Mouse (Mus musculus) kidney, embryonic 14.5 days (tissue): ENCODE results near the gene Aire. TPM values are rescaled to one million over a fixed set of nuclear protein-coding genes. Genes with fewer than 3 reads are reported as not detected.

Source experiments
- ATAC-seq: fragments of 200-750 bp; cut with Nextera tagmentation; 2 replicates; pipeline ENCODE4 v1.8.0; 2017; ENCODE audit warnings: moderate number of reproducible peaks, mild to moderate bottlenecking, moderate TSS enrichment, moderate library complexity; ENCODE audit not compliant: low FRiP score, low TSS enrichment
- H3K27ac ChIP-seq: fragments of 300-500 bp; sonication (generic); 2 replicates; pipeline ENCODE4 v1.5.1; 2014; ENCODE audit warnings: low read depth, mild to moderate bottlenecking, low read length, moderate library complexity, mixed read lengths
- H3K27me3 ChIP-seq: fragments of 300-500 bp; sonication (generic); 2 replicates; pipeline ENCODE4 v1.6.1; 2014; ENCODE audit warnings: mild to moderate bottlenecking, low read length; ENCODE audit not compliant: control insufficient read depth, insufficient read depth
- H3K36me3 ChIP-seq: fragments of 300-500 bp; sonication (generic); 2 replicates; pipeline ENCODE4 v1.6.1; 2014; ENCODE audit warnings: low read length, mixed read lengths; ENCODE audit not compliant: control insufficient read depth, insufficient read depth
- H3K4me1 ChIP-seq: fragments of 300-500 bp; sonication (generic); 2 replicates; pipeline ENCODE4 v1.6.1; 2014; ENCODE audit warnings: low read length, mixed read lengths; ENCODE audit not compliant: control insufficient read depth, insufficient read depth
- H3K4me2 ChIP-seq: fragments of 300-500 bp; sonication (generic); replicated peaks from 2 replicates; pipeline ENCODE4 v1.6.1; 2014; ENCODE audit warnings: low read depth, mild to moderate bottlenecking, low read length
- H3K4me3 ChIP-seq: fragments of 300-500 bp; sonication (generic); 2 replicates; pipeline ENCODE4 v1.5.1; 2014; ENCODE audit warnings: mild to moderate bottlenecking, low read length
- H3K9ac ChIP-seq: fragments of 300-500 bp; sonication (generic); 2 replicates; pipeline ENCODE4 v1.6.1; 2014; ENCODE audit warnings: low read depth, mild to moderate bottlenecking, low read length, moderate library complexity
- H3K9me3 ChIP-seq: fragments of 300-500 bp; sonication (generic); 2 replicates; pipeline ENCODE4 v1.6.1; 2016; ENCODE audit warnings: low read length; ENCODE audit not compliant: control insufficient read depth
- WGBS: fragments of 180-500 bp; shearing (Covaris S2); extraction: QIAGEN DNeasy Blood & Tissue Kit; methylation state at CpG from one replicate; pipeline ENCODE4 v1.1.7; 2014; 5-methylcytosine and 5-hydroxymethylcytosine counted together
- polyA plus RNA-seq: library from polyadenylated mRNA; unstranded; fragments of >200 nt; fragmentation: Nextera tagmentation; extraction: Ambion mirVana; gene quantifications from 2 replicates; pipeline ENCODE4 v1.2.1, GENCODE M21; 2014

Gene Aire
- polyA plus RNA-seq, result 1.2 and 1.5 TPM in 2 replicates

DNA sequence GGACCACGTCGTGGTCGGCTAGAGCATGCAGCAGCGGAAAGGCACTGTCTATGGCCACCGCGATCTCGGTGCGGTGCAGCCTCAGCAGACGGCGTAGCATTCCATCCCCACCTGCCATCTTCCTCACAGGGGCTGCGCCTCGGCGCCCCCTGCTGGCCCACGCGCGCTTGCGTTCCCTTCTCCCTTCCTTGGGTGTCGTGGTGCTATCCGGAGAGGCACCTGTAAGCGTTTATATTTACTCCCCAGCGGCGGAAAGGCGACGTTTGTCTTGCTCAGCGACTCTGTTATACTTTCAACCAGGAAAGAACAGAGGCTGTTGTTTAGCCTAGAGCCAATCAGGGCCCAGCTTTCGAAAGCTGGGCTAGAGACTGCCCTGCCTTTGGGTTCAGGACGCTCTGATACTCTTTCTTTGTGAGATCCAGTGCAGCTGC lies at the start of gene Aire:
Gene Aire (minus strand): TSS at position 205 of the 431 bp plus-strand sequence.
- no peaks in the 10 kb centered on the region for H3K36me3 ChIP-seq
- H3K4me2 ChIP-seq, result peak within 1 kb of the TSS; percentile 31
- H3K27ac ChIP-seq, result no peak within 1 kb of the TSS
- no peak within 1 kb of the TSS for H3K9ac ChIP-seq
- H3K4me1 ChIP-seq, result 0 out of 2 replicates have a peak, but pooled peaks cover 4% of the 10 kb centered on the region
- peak within 1 kb of the TSS; percentile 12 for H3K4me3 ChIP-seq
- no peaks in the 10 kb centered on the region for H3K9me3 ChIP-seq
- H3K27me3 ChIP-seq, result no peaks in the 10 kb centered on the region
- under 1% methylated on average over 22 of the region's 27 CpGs for WGBS
- ATAC-seq, result peak; percentile 67

DNA sequence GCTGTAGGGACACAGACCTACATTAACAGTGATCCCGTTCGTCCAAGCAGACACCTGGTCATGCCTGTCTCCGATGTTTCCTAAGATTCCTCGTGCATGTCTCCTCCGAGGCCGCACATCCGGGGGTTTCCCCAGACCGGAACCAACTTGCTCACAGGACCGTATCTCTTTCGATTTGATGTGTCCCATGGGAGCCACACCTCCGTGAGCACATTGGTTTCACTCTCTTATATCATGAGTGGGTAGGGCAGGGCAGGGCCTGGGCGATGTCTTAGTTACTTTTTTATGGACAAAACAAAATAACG lies 49.3 kb upstream of the Aire start:
- H3K27me3 ChIP-seq, result no peaks in the 10 kb centered on the region
- 76% methylated on average over 13 of the region's 13 CpGs for WGBS
- H3K36me3 ChIP-seq, result no peaks in the 10 kb centered on the region
- no peak overlapping the region for H3K4me3 ChIP-seq
- no peak overlapping the region for H3K4me2 ChIP-seq
- H3K4me1 ChIP-seq, result no peaks in the 10 kb centered on the region
- no peak for ATAC-seq
- no peaks in the 10 kb centered on the region for H3K9me3 ChIP-seq
- H3K27ac ChIP-seq, result no peak overlapping the region
- H3K9ac ChIP-seq, result no peak overlapping the region

DNA sequence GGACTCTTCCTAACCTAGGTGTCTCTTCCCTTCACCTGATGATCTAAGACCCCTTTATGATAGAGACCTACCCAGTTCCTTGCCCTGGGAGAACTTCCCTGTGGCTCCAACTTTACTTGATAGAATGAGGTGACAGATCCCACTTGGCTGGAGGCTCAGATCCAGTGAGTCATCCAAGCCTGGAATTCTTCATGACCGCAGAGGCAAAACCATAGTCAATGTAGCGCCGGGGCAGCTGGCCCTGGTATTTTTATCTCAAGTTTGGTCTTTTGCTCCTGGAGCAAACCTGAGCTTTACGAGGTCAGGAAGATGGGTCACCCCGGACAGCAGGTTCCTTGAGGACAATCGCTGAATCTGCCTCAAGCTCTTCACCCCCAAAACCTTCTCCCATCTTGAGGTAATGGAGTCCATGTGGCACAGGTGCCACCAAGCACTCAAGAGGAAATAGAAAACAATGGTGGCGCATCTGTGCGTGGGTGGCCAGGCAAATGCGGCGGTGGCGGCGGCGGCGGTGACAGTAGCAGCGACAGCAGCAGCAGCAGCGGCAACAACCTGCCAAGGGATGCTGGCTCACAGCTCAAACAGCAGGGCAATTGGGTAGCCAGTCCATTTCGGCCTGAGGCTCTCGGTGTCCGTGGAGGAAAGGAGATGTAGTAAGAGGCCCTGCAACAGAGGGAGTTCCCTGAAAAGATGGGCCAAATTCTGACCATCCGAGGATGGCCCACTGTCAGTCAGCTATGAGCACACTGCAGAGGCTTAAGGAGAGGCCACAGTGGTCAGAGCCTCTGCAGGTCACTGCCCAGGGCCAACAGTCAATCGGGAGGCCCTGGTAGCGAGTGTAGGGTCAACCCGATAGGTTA lies 48.7 kb upstream of the Aire start:
- ATAC-seq, result no peak
- Histone ChIP-seq H3K27ac (no peak overlapping the region), H3K27me3 (no peaks in the 10 kb centered on the region), H3K4me3 (no peak overlapping the region), H3K9me3 (no peaks in the 10 kb centered on the region), H3K4me1 (no peaks in the 10 kb centered on the region), H3K4me2 (no peak overlapping the region), H3K36me3 (no peaks in the 10 kb centered on the region), H3K9ac (no peak overlapping the region)
- WGBS, result 85% methylated on average over 23 of the region's 23 CpGs

DNA sequence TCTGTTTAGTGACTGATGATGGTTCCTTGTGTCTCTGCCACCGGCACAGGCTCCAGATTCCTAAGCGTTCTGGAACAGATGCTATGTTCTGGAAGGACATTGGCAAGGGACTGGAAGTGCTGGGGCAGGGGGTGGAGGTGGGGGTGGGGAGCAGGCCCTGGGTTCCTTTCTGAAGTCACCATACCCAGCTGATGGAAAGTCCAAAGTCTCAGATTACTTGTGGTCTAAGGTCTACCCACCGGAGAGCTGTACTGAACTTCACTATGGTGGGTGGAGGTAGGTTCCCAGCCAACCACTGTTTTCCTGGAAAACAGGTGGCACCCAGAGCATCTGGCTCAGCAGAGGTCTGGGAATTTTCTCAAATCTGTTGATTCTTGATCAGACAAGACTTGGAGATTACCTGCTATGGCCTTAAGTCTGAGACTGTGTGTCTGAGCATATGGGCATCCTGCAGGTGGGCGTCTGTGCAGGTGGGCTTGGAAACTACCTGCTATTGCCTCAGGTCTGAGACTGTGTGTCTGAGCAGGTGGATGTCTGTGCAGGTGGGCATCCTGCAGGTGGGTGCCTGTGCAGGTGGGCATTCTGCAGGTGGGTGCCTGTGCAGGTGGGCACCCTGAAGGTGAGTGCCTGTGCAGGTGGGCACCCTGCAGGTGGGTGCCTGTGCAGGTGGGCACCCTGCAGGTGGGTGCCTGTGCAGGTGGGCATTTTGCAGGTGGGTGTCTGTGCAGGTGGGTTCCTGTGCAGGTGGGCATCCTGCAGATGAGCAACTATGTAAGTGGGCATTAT lies 47.5 kb upstream of the Aire start:
- WGBS, result 74% methylated on average over 4 of the region's 4 CpGs
- Histone ChIP-seq H3K27ac (no peak overlapping the region), H3K4me1 (no peaks in the 10 kb centered on the region), H3K9me3 (no peaks in the 10 kb centered on the region), H3K27me3 (no peaks in the 10 kb centered on the region), H3K4me2 (no peak overlapping the region), H3K9ac (no peak overlapping the region), H3K36me3 (no peaks in the 10 kb centered on the region), H3K4me3 (no peak overlapping the region)
- ATAC-seq, result no peak

DNA sequence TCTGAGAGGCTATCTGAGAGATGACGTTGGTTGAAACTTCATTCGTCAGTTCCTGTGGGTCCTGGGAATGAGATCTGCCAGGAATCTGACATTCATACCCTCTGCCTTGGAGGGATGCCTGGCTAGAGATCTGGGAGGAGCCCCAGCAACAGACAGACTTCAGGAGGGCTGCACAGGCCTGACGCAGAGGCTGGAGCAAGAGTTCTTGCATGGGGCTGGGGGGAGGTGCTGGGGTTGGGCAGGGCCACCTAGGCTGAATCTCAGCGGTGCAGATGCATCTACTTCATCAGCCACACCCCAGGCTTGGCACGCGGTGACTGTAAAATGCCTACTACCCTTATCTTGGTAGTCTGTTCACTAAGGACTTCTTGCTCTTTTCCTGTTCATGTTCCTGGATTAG lies 46.8 kb upstream of the Aire start:
- H3K4me1 ChIP-seq, result no peaks in the 10 kb centered on the region
- no peak overlapping the region for H3K4me2 ChIP-seq
- H3K9ac ChIP-seq, result no peak overlapping the region
- no peaks in the 10 kb centered on the region for H3K9me3 ChIP-seq
- H3K36me3 ChIP-seq, result no peaks in the 10 kb centered on the region
- H3K27ac ChIP-seq, result no peak overlapping the region
- H3K4me3 ChIP-seq, result no peak overlapping the region
- 59% methylated on average over 6 of the region's 6 CpGs for WGBS
- no peak for ATAC-seq
- H3K27me3 ChIP-seq, result no peaks in the 10 kb centered on the region

DNA sequence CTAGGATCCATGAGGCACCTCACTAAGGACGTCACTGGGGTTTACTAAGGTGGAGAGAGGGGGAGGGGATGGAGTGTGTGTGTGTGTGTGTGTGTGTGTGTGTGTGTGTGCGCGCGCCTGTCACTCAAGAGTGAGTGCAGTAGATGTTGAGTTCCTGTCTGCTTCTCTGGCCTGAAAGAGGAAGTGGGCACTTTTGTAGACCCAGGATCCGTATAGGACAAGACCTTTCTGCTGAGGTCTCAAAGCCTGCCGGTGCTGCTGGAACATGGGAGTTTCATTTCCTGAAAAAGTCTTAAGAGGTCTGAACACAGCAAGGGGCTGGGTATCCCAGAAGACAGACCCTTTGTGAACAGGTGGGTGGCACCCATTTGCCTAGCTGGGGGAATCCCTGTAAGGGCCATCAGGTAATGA lies 43.7 kb upstream of the Aire start:
- H3K9me3 ChIP-seq, result no peaks in the 10 kb centered on the region
- H3K27me3 ChIP-seq, result no peaks in the 10 kb centered on the region
- H3K4me2 ChIP-seq, result no peak overlapping the region
- H3K36me3 ChIP-seq, result no peaks in the 10 kb centered on the region
- WGBS, result 85% methylated on average over 6 of the region's 6 CpGs
- ATAC-seq, result no peak; the same call in 1 of the 2 replicates
- H3K4me3 ChIP-seq, result no peak overlapping the region
- H3K27ac ChIP-seq, result no peak overlapping the region
- no peaks in the 10 kb centered on the region for H3K4me1 ChIP-seq
- H3K9ac ChIP-seq, result no peak overlapping the region

DNA sequence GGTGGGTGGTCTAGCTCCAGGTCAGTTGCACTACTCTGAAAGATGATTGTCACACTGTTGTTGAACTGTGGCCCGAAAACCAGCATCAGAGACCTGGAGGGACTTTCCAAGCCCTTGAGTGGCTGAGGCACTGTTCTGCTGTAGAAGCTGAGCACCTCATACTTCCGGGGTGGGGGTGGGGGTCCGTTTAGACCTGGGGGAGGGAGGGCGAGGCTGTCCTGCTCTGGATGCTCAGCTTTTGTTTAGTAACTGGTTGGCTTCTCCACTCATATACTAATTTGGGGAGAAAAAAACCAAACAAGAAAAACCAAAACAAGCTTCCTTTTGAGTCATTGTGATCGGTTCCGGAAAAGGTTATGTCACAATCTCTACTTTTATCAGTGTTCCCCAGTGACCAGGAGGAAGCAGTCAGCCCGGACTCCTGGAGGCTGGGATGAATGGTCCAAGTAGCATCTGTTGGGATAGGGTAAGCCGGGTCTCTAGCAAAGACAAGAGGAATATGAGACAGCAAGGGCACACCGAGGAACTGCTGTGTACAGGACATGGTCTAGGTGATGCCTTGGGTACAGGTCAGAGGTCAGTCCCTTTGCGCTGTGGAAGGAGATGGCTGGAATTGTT lies 43.1 kb upstream of the Aire start:
- 78% methylated on average over 10 of the region's 10 CpGs for WGBS

DNA sequence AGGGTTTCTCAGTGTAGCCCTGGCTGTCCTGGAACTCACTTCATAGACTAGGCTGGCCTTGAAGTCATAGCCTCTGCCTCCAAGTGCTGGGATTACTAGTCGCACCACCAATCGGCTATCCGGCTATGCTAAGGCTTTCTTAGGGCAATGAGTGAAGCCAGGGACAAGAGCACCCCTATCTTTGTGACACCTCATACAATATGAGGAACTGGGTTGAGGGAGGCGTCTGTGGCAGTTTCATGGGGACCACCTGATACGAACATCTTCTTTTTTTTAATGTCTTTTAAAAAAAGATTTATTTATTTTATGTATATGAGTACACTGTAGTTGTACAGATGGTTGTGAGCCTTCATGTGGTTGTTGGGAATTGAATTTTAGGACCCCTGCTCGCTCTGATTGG lies 42.3 kb upstream of the Aire start:
- no peaks in the 10 kb centered on the region for H3K4me1 ChIP-seq
- ATAC-seq, result no peak
- no peaks in the 10 kb centered on the region for H3K9me3 ChIP-seq
- H3K27ac ChIP-seq, result no peak overlapping the region
- no peak overlapping the region for H3K9ac ChIP-seq
- 92% methylated on average over 6 of the region's 6 CpGs for WGBS
- H3K27me3 ChIP-seq, result no peaks in the 10 kb centered on the region
- H3K36me3 ChIP-seq, result no peaks in the 10 kb centered on the region
- no peak overlapping the region for H3K4me3 ChIP-seq
- H3K4me2 ChIP-seq, result no peak overlapping the region

More for the DNA sequence above, 43.1 kb upstream of the Aire start:
- H3K9ac ChIP-seq, result no peak overlapping the region
- no peaks in the 10 kb centered on the region for H3K36me3 ChIP-seq
- H3K4me2 ChIP-seq, result no peak overlapping the region
- H3K27me3 ChIP-seq, result no peaks in the 10 kb centered on the region
- ATAC-seq, result no peak
- no peak overlapping the region for H3K27ac ChIP-seq
- H3K4me1 ChIP-seq, result no peaks in the 10 kb centered on the region
- no peaks in the 10 kb centered on the region for H3K9me3 ChIP-seq
- no peak overlapping the region for H3K4me3 ChIP-seq

DNA sequence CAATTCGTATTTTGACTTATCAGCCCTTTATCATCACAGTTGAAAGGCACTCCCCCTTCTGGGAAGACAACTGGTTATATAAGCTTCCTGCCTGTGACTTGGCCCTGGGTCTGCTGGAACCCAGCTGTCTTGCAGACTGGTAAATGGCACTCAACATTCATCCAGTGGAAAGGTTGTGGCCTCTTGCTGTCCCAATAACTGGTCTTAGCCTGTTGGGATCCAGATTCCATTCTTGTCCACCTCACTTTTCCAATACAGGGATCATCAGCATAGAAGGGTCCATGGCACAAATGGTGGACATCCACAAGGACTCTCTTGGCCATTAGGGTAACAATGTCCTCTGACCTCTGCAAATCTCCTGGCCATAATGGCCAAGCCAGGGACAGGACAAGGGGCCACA lies 40.7 kb upstream of the Aire start:
- no peak overlapping the region for H3K4me3 ChIP-seq

More for the DNA sequence above, 40.7 kb upstream of the Aire start:
- Histone ChIP-seq H3K9me3 (no peaks in the 10 kb centered on the region), H3K36me3 (no peaks in the 10 kb centered on the region), H3K27me3 (no peaks in the 10 kb centered on the region), H3K9ac (no peak overlapping the region), H3K4me2 (no peak overlapping the region), H3K4me1 (no peaks in the 10 kb centered on the region), H3K27ac (no peak overlapping the region)
- ATAC-seq, result no peak
- 50% methylated on average over 1 of the region's 1 CpGs for WGBS
